Mouse (Mus musculus) embryonic facial prominence, embryonic 13.5 days (tissue): ENCODE results near the gene S1pr2. TPM values are rescaled to one million over a fixed set of nuclear protein-coding genes. Genes with fewer than 3 reads are reported as not detected.

Experiments used
- ATAC-seq: fragments of 200-750 bp; cut with Nextera tagmentation; 2 replicates; pipeline ENCODE4 v1.8.0; 2017; ENCODE audit warnings: low read depth; ENCODE audit not compliant: insufficient number of reproducible peaks, insufficient read depth, low FRiP score, low TSS enrichment
- H3K27ac ChIP-seq: fragments of 300-500 bp; sonication (generic); 2 replicates; pipeline ENCODE4 v1.5.1; 2015; ENCODE audit warnings: moderate library complexity, mild to moderate bottlenecking, inconsistent platforms
- H3K27me3 ChIP-seq: fragments of 300-500 bp; sonication (generic); 2 replicates; pipeline ENCODE4 v1.6.1; 2015; ENCODE audit warnings: mild to moderate bottlenecking, inconsistent platforms
- H3K36me3 ChIP-seq: fragments of 300-500 bp; sonication (generic); 2 replicates; pipeline ENCODE4 v1.6.1; 2015; ENCODE audit warnings: mild to moderate bottlenecking, inconsistent platforms
- H3K4me1 ChIP-seq: fragments of 300-500 bp; sonication (generic); 2 replicates; pipeline ENCODE4 v1.6.1; 2015; ENCODE audit warnings: inconsistent platforms
- H3K4me2 ChIP-seq: fragments of 300-500 bp; sonication (generic); 2 replicates; pipeline ENCODE4 v1.6.1; 2015; ENCODE audit warnings: moderate library complexity, mild to moderate bottlenecking, inconsistent platforms
- H3K4me3 ChIP-seq: fragments of 300-500 bp; sonication (generic); 2 replicates; pipeline ENCODE4 v1.5.1; 2015; ENCODE audit warnings: mild to moderate bottlenecking, inconsistent platforms
- H3K9ac ChIP-seq: fragments of 300-500 bp; sonication (generic); 2 replicates; pipeline ENCODE4 v1.6.1; 2015; ENCODE audit warnings: mild to moderate bottlenecking, inconsistent platforms
- H3K9me3 ChIP-seq: fragments of 300-500 bp; sonication (generic); 2 replicates; pipeline ENCODE4 v1.6.1; 2016; ENCODE audit warnings: inconsistent platforms
- WGBS: fragments of 180-500 bp; shearing (Covaris S2); methylation state at CpG from one replicate; pipeline ENCODE4 v1.1.7; 2015; ENCODE audit warnings: mixed read lengths; 5-methylcytosine and 5-hydroxymethylcytosine counted together
- polyA plus RNA-seq: library from polyadenylated mRNA; unstranded; fragments of >200 nt; fragmentation: Nextera tagmentation; extraction: Ambion mirVana; gene quantifications from 2 replicates; pipeline ENCODE4 v1.2.1, GENCODE M21; 2015

Gene S1pr2
- polyA plus RNA-seq, 1 experiment from 2014 or later: 67.8 TPM

DNA sequence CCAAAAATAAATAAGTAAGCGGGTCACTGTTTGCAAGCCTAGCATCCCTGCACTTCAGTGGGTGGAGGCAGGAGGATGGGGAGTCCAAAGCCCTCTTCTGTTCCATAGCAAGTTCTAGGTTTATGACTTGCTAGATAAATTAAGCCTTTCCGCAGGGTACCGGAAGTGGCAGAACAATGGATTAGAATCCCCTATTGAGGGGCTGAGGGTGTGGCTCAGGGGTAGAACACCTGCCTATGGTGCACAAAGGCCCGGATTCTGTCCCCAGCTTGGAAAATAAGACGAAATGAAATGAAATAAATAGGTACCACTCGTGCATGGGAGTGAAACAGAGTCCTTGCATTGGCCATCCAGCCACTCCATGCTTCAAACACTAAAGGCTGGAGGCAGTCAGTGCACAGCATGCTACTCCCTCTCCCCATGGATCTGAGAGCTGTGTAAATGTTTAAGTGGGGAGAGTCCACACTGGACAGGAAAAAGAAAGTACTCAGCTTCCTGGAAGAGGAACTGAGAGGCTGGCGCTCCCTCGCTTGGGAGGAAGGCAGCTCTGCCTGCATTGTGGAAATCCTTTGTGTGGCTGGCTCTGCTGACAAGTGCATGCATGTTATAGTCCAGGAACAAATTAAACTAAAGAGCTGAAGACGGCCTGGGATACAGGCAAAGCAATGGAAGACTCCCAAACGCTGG, 2.0 kb upstream of the S1pr2 start:
- Histone ChIP-seq H3K9me3 (no peaks in the 10 kb centered on the region), H3K27me3 (no peaks in the 10 kb centered on the region), H3K27ac (peak overlapping the region; percentile 62), H3K4me2 (no peak overlapping the region), H3K4me1 (peaks cover 50% of the 10 kb centered on the region), H3K9ac (peak overlapping the region; percentile 54), H3K36me3 (no peaks in the 10 kb centered on the region), H3K4me3 (no peak overlapping the region)
- WGBS: 60% methylated on average over 10 of the region's 10 CpGs
- ATAC-seq: no peak

DNA sequence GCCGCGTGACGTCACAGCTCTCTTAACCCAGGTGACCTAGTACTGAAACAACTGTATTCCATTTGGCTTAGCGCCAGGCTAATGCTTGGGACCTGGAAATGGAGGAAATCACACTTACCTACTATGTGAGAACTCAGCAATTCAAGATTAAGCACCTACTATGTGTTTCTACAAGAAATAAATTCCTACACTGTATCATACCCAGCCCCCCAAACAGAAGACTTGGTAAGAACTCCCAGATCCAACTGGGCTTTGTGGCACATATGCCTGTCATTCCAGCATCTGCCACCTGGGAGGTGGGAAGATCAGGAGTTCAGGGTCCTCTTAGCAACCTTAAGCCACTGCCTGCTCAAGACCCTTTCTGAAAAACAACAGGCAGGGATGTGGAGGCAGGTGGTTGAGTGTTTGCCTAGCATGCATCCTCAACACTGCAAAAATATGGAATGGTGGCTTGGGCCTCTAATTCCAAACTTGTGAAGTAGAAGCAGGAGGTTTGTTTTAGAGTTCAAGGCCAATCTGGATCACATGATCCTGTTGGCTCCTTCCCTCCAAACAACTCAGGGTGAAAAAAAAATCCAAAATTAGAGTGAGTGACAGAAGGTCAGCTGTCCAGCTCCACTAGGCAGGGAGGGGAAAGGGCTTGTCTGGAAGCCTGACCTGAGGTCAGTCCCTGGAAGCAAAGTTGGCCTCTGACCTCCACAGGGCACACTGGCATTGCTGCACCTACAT, 544 bp upstream of the S1pr2 start:
- WGBS: 3% methylated on average over 4 of the region's 4 CpGs
- Histone ChIP-seq H3K9me3 (no peaks in the 10 kb centered on the region), H3K4me3 (peak overlapping the region; percentile 90), H3K4me1 (peaks cover 50% of the 10 kb centered on the region), H3K36me3 (no peaks in the 10 kb centered on the region), H3K27ac (peak overlapping the region; percentile 99), H3K9ac (peak overlapping the region; percentile 98; the same call in 1 of the 2 replicates), H3K4me2 (peak overlapping the region; percentile 90), H3K27me3 (no peaks in the 10 kb centered on the region)
- ATAC-seq: no peak

DNA sequence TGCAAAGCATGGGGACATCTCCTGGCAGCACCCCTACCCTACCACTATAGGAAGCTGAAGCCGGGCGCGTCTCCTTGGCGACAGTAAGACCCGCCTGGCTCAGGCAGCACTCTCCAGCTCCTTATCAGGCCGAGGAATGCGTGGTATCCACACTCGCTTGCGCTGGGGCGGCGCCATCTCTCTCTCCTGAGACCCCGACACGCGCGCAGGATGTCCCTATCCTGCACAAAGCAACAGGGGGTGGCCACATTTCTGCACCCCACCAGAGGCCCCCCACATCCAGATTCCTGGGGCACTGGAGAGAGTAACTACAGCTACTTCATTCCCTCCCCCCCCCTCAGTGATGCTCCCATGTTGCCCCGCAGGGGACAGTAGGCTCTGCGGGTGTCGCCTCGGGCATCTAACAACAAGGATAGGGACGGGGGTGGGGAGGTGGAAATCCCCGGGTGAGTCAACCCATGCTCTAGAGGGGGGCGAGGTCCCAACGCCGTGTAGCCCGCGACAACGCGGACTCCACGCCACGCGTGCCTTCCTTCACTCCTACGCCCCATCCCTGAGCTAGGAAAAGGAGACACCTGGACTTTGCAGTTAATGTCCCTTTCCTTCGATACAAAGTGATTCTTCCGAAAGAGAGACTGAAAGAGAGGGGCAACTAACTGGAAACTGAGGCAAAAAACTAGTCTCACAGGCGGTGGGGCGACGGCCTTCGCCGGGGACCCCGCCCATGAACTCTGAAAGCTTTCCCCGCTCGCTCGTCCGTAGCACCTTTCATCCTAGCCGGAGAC, 958 bp downstream of the S1pr2 start:
- under 1% methylated on average over 45 of the region's 45 CpGs for WGBS
- peak overlapping the region; percentile 99 for H3K27ac ChIP-seq
- peak overlapping the region; percentile 90 for H3K4me2 ChIP-seq
- peaks cover 61% of the 10 kb centered on the region for H3K4me1 ChIP-seq
- H3K36me3 ChIP-seq: peaks cover 6% of the 10 kb centered on the region
- peak overlapping the region; percentile 90 for H3K4me3 ChIP-seq
- no peaks in the 10 kb centered on the region for H3K27me3 ChIP-seq
- H3K9ac ChIP-seq: peak overlapping the region; percentile 98
- no peak for ATAC-seq
- no peaks in the 10 kb centered on the region for H3K9me3 ChIP-seq

DNA sequence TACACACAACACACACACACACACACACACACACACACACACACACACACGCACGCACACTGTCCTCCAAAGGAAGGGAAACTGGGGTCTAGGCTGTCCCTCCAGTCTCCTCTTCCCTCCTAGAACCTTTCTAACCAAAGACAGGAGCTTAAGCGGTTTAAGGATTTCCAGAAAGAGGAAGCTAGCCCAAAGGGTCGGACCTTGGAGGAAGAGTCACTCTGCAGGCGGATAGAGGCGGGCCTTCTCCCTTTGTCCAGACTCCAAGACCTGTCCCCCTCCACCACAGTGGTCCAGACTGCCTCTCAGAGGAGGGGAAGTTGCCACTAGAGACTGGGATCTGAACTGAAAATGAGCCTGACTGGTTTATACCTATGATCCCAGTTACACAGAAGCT, 2.9 kb downstream of the S1pr2 start:
- peak overlapping the region; percentile 90 for H3K4me3 ChIP-seq
- H3K9me3 ChIP-seq: no peaks in the 10 kb centered on the region
- ATAC-seq: no peak
- peak overlapping the region; percentile 99 for H3K27ac ChIP-seq
- H3K27me3 ChIP-seq: no peaks in the 10 kb centered on the region
- H3K4me2 ChIP-seq: peak overlapping the region; percentile 90
- WGBS: 39% methylated on average over 6 of the region's 6 CpGs
- peak overlapping the region; percentile 72 for H3K9ac ChIP-seq
- peaks cover 20% of the 10 kb centered on the region for H3K36me3 ChIP-seq
- H3K4me1 ChIP-seq: peaks cover 68% of the 10 kb centered on the region

DNA sequence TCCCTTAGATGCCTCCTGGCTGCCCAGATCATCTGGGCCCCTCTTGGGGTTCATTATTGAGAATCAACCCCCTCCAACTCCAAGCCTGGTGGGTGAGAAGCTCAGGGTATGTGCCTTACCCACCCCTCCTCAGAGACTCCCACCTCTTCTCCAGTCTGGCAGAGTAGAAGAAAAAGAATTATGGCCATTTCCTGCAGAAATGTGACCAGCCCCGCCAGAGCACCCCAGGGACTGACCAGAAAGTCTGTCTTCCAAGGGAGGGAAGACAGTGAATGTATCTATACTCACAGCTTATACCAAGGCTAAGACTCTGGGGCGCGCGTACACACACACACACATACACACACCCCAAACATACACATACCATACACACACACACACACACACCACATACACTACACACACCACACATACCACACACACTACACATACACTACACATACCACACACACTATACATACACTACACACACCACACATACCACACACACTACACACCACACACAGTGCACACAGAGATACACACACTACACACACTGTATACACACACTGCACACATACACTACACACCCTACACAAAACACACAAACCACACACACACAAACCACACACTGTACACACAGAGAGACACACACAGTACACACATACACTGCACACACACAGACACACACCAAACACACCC, 3.4 kb downstream of the S1pr2 start:
- H3K27me3 ChIP-seq: no peaks in the 10 kb centered on the region
- peaks cover 25% of the 10 kb centered on the region for H3K36me3 ChIP-seq
- WGBS: 74% methylated on average over 4 of the region's 4 CpGs
- peaks cover 62% of the 10 kb centered on the region for H3K4me1 ChIP-seq
- H3K9me3 ChIP-seq: no peaks in the 10 kb centered on the region
- peak overlapping the region; percentile 72 for H3K9ac ChIP-seq
- peak overlapping the region; percentile 90 for H3K4me3 ChIP-seq
- peak overlapping the region; percentile 90 for H3K4me2 ChIP-seq
- no peak for ATAC-seq
- H3K27ac ChIP-seq: peak overlapping the region; percentile 99

DNA sequence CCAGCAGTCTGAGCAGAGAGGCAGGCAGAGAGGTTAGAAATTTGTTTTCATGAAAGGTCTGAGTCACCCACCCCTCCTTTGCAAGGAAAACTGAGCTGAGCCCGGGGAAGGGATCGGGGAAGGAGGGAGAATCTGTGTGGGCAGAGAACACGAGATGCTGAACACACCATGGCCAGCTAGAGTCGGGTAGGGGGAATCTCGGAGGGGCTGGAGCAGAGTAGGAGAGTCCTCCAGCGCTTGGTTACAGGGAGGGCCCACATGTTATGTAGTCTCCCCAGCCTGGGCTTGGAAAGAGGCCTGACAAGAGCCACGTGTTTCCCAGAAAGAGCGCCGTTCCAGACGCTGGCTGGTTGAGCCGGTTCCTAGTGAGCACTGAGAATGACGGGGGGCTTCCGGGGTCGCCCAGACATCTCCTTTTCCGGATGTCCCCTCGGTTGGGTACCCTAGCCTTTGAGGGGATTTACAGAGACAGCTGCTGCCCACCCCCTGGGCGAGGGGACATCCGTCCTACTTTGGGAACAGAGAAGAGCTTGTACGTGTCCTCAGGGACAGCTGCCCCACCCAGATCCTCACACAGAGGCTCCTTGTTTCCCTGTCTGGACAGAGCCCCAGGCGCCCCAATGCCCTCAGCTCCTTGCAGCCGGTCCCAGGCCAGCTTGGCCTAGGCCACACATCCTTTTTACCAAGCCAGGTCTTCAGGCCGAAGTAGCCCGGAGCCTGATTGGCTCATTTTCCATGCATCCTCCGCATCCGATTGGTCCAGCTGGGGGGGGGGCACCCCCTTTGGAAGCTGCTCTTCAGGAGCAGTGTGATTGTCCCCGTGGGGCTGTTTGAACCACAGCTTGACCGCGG, 4.2 kb downstream of the S1pr2 start:
- peak overlapping the region; percentile 99 for H3K27ac ChIP-seq
- H3K27me3 ChIP-seq: no peaks in the 10 kb centered on the region
- H3K9me3 ChIP-seq: no peaks in the 10 kb centered on the region
- H3K9ac ChIP-seq: peak overlapping the region; percentile 72
- H3K4me3 ChIP-seq: peak overlapping the region; percentile 90
- 3% methylated on average over 28 of the region's 28 CpGs for WGBS
- peak; percentile 70 for ATAC-seq
- peaks cover 33% of the 10 kb centered on the region for H3K36me3 ChIP-seq
- H3K4me2 ChIP-seq: peak overlapping the region; percentile 90
- peaks cover 58% of the 10 kb centered on the region for H3K4me1 ChIP-seq

DNA sequence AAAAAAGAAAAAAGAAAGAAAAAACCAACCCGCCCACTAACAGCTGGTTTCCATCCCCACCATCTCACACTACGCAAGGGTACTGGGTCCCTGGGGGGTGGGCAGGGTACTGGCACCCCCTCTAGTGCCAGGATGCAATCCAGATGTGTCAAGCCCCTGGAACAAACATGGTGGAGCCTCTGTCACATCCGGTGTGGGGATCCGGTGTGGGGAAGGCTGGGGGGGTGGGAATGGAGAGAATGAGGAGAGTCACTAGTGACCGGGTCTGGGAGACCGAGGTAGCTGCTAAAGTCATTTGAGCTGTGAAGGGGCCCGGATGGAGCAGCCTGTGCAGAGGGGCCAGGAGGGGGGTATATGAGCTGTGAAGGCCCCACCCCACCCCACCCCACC, 4.8 kb downstream of the S1pr2 start:
- Histone ChIP-seq H3K36me3 (peaks cover 39% of the 10 kb centered on the region), H3K9me3 (no peaks in the 10 kb centered on the region), H3K27ac (peak overlapping the region; percentile 99), H3K27me3 (no peaks in the 10 kb centered on the region), H3K9ac (peak overlapping the region; percentile 72), H3K4me2 (peak overlapping the region; percentile 90), H3K4me1 (peaks cover 52% of the 10 kb centered on the region), H3K4me3 (peak overlapping the region; percentile 90)
- peak; percentile 74 for ATAC-seq
- WGBS: 16% methylated on average over 7 of the region's 7 CpGs

DNA sequence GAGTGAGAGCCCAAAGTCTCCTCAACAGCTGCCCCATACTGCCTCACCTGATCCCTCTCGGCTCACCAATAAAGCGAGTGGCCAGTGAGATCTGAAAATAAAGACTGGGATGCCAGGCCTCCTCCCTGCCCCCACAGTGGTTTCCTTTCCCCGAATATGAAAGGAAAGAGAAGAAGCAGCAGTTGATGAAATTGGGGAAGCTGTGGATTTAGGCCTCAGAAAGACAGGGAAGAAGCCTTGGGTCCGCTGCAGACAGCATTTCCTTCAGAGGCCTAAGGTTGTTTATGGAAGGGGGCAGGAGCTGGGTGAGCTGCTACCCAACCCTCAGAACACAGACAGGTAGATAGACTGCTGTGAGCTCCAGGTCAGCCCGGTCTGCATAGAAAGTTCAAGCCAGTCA, 9.8 kb downstream of the S1pr2 start:
- no peak overlapping the region for H3K4me3 ChIP-seq
- no peak for ATAC-seq
- peaks cover 79% of the 10 kb centered on the region for H3K36me3 ChIP-seq
- no peaks in the 10 kb centered on the region for H3K9me3 ChIP-seq
- no peaks in the 10 kb centered on the region for H3K27me3 ChIP-seq
- H3K4me2 ChIP-seq: no peak overlapping the region
- H3K9ac ChIP-seq: no peak overlapping the region
- WGBS: 76% methylated on average over 5 of the region's 5 CpGs
- no peak overlapping the region for H3K27ac ChIP-seq
- H3K4me1 ChIP-seq: peaks cover 18% of the 10 kb centered on the region

DNA sequence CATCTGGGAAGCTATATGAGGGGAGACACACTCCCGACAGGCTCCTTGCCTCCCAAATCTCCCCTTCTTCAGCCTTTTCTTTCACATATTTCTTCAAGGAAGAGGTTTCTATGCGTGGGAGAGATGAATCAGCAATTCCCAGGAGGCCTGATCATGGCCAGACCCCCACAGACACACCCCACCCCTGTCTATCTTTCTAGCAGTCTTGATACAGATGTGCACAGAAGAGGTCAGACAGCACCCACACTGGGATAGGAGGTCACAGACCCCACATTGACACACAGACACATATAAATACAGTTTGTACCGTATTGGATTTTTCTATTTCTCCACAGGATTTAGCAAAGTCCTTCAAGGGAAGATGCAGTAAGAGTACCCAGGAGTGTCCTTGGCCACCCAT, 10.6 kb downstream of the S1pr2 start:
- WGBS: 91% methylated on average over 3 of the region's 3 CpGs
- Histone ChIP-seq H3K27me3 (no peaks in the 10 kb centered on the region), H3K4me2 (no peak overlapping the region), H3K36me3 (peaks cover 77% of the 10 kb centered on the region), H3K27ac (no peak overlapping the region), H3K9ac (no peak overlapping the region), H3K4me1 (peaks cover 10% of the 10 kb centered on the region), H3K9me3 (no peaks in the 10 kb centered on the region), H3K4me3 (no peak overlapping the region)
- no peak for ATAC-seq

DNA sequence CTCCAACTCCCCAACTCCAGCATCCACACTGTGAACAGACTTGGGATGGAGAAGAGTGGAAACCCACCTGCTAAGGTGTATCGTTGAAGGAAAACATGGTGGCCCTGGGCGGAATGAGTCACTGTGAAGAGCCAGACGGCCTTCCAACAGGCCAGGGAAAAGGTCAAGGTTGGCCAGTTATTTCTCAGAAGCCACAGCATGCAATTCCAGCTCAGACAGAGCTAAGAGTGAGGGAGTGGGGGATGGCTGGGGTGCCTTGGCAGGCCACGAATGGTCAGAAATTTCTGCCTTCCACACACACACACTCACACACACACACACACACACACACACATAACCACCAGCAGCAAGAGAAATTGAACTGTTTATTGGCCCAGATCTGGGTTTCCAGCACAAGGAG, 11.0 kb downstream of the S1pr2 start:
- Histone ChIP-seq H3K36me3 (peaks cover 73% of the 10 kb centered on the region), H3K27me3 (no peaks in the 10 kb centered on the region), H3K9ac (no peak overlapping the region), H3K9me3 (no peaks in the 10 kb centered on the region), H3K4me3 (no peak overlapping the region), H3K27ac (no peak overlapping the region), H3K4me2 (no peak overlapping the region), H3K4me1 (peaks cover 6% of the 10 kb centered on the region)
- ATAC-seq: no peak
- 84% methylated on average over 4 of the region's 4 CpGs for WGBS
